In the genomic region with DNA sequence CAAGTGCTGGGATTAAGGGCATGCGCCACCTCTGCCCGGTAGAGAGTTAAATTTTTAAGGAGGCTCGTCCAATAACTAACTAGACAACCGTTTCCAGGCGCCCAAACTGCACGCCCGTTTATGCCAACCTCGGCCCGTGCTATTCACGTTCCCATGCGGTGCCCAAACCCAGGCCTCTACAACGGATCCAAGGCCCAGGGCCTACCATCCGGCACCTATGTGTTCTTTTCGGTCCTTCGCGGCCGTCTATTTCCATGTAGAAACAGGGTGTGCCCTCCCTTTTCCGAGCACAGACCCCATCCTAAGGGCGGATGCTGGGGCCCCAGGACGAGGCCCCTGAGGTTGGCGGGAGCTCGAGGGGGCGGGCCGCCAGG, we compare ENCODE assay signal across 8 mouse cellular contexts. TPM values are rescaled to one million over a fixed set of nuclear protein-coding genes. Genes with fewer than 3 reads are reported as not detected.
DNase-seq lines count a peak whose midpoint lies in the region; ATAC-seq and TF ChIP-seq lines count a peak whose summit lies in the region.

No protein-coding gene starts in this region.

- peak overlapping the region; percentile 77 for H3K9ac ChIP-seq in heart, embryonic 15.5 days
- H3K9ac ChIP-seq in MEL (ENCODE audit: control insufficient read depth, low read depth, low read length, poor library complexity, severe bottlenecking), result peak overlapping the region; percentile 95
- peak overlapping the region; percentile 85 for H3K9ac ChIP-seq in midbrain, embryonic 11.5 days (ENCODE audit: low read length)

- H3K36me3 ChIP-seq in heart, embryonic 15.5 days, result no peaks in the 10 kb centered on the region
- peaks cover 7 to 21% of the 10 kb centered on the region in 2 experiments for H3K36me3 ChIP-seq in MEL (ENCODE audit: control insufficient read depth in 1 of 2, insufficient read depth in 2 of 2, low read length in 2 of 2)
- H3K36me3 ChIP-seq in hindbrain, embryonic 10.5 days, result peaks cover 15% of the 10 kb centered on the region
- H3K36me3 ChIP-seq in midbrain, embryonic 11.5 days (ENCODE audit: control insufficient read depth, insufficient read depth, low read length), result no peaks in the 10 kb centered on the region

- peak overlapping the region; percentile 74 for H3K4me2 ChIP-seq in heart, embryonic 15.5 days
- H3K4me2 ChIP-seq in midbrain, embryonic 11.5 days, result peak overlapping the region; percentile 56

- TF ChIP-seq EP300 in MEL (IDR thresholded peaks at IDR 0.05; ENCODE audit: low read depth in 1 of 2, low read length in 2 of 2), result no peak

- ATAC-seq in heart, embryonic 15.5 days (replicated peaks; ENCODE audit: insufficient number of reproducible peaks, insufficient read depth, low FRiP score, low read depth), result no peak
- ATAC-seq in midbrain, embryonic 11.5 days (ENCODE audit: low FRiP score), result no peak

- no peaks in the 10 kb centered on the region for H3K27me3 ChIP-seq in heart, embryonic 15.5 days
- H3K27me3 ChIP-seq in MEL (ENCODE audit: control insufficient read depth in 1 of 2, insufficient read depth in 2 of 2, low read length in 2 of 2), result peaks cover 0 to 2% of the 10 kb centered on the region in 2 experiments; a peak in 3 of 4 replicates
- H3K27me3 ChIP-seq in hindbrain, embryonic 10.5 days (ENCODE audit: insufficient read depth, poor library complexity, severe bottlenecking), result no peaks in the 10 kb centered on the region
- no peaks in the 10 kb centered on the region for H3K27me3 ChIP-seq in midbrain, embryonic 11.5 days (ENCODE audit: control insufficient read depth, insufficient read depth, low read length)

- TF ChIP-seq POLR2A in MEL (IDR thresholded peaks at IDR 0.05; ENCODE audit: control insufficient read depth in 1 of 2, insufficient read depth in 1 of 2, low read depth in 1 of 2, low read length in 2 of 2, poor library complexity in 1 of 2), result peak; percentile 74 to 80

- peaks cover 18% of the 10 kb centered on the region for H3K4me1 ChIP-seq in heart, embryonic 15.5 days (replicated peaks)
- H3K4me1 ChIP-seq in MEL (ENCODE audit: control insufficient read depth in 1 of 2, insufficient read depth in 2 of 2, low read length in 2 of 2), result peaks cover 12 to 15% of the 10 kb centered on the region in 2 experiments
- H3K4me1 ChIP-seq in hindbrain, embryonic 10.5 days (replicated peaks), result peaks cover 31% of the 10 kb centered on the region
- peaks cover 7% of the 10 kb centered on the region; the same call in 1 of the 2 replicates for H3K4me1 ChIP-seq in midbrain, embryonic 11.5 days (ENCODE audit: control insufficient read depth, insufficient read depth, low read length)

- peak overlapping the region; percentile 93 for H3K4me3 ChIP-seq in heart, embryonic 15.5 days
- H3K4me3 ChIP-seq in MEL (ENCODE audit: control insufficient read depth in 1 of 2, insufficient read depth in 1 of 2, low read depth in 2 of 2, low read length in 2 of 2), result peak overlapping the region; percentile 73 to 74
- H3K4me3 ChIP-seq in hindbrain, embryonic 10.5 days, result peak overlapping the region; percentile 97
- peak overlapping the region; percentile 98 for H3K4me3 ChIP-seq in midbrain, embryonic 11.5 days (ENCODE audit: low read depth, low read length)

- no peak for DNase-seq in heart, adult 11 months
- DNase-seq in MEL (ENCODE audit: low read depth, low spot score), result no peak
- no peak for DNase-seq in hindbrain, embryonic 10.5 days (ENCODE audit: low spot score)
- no peak for DNase-seq in midbrain, embryonic 11.5 days (ENCODE audit: low spot score, missing footprints)
- DNase-seq in adrenal gland, postnatal 25 days, result no peak
- no peak for DNase-seq in left cerebral cortex, adult 18-20 months (ENCODE audit: low spot score in 2 of 2)
- no peak for DNase-seq in urinary bladder, adult 18-20 months (ENCODE audit: low spot score in 2 of 2)

- peak overlapping the region; percentile 94 for H3K27ac ChIP-seq in heart, embryonic 15.5 days
- H3K27ac ChIP-seq in MEL (ENCODE audit: control insufficient read depth, low read depth, low read length), result peak overlapping the region; percentile 85
- peak overlapping the region; percentile 100 for H3K27ac ChIP-seq in hindbrain, embryonic 10.5 days
- H3K27ac ChIP-seq in midbrain, embryonic 11.5 days (ENCODE audit: low read depth, low read length), result peak overlapping the region; percentile 87

- TF ChIP-seq CTCF in MEL (IDR thresholded peaks at IDR 0.05 in 2 of 3, conservative IDR thresholded peaks at IDR 0.05 in 1 of 3; ENCODE audit: control insufficient read depth in 1 of 3, insufficient read depth in 1 of 3, low read depth in 2 of 3, low read length in 3 of 3, poor library complexity in 1 of 3, severe bottlenecking in 1 of 3), result no peak

- TF ChIP-seq RAD21 in MEL (IDR thresholded peaks at IDR 0.05; ENCODE audit: low read depth, low read length), result no peak

- peaks cover 43% of the 10 kb centered on the region for H3K79me2 ChIP-seq in MEL (ENCODE audit: control insufficient read depth, insufficient read depth, low read length, poor library complexity)

- H3K9me3 ChIP-seq in heart, embryonic 15.5 days (replicated peaks), result no peaks in the 10 kb centered on the region
- H3K9me3 ChIP-seq in MEL (replicated peaks; ENCODE audit: insufficient read depth, low read length), result no peaks in the 10 kb centered on the region
- no peaks in the 10 kb centered on the region for H3K9me3 ChIP-seq in hindbrain, embryonic 10.5 days
- H3K9me3 ChIP-seq in midbrain, embryonic 11.5 days (ENCODE audit: control insufficient read depth, low read length), result no peaks in the 10 kb centered on the region

- WGBS in heart, embryonic 15.5 days, result 2% methylated on average over 21 of the region's 24 CpGs
- WGBS in hindbrain, embryonic 10.5 days, result 1% methylated on average over 24 of the region's 24 CpGs
- under 1% methylated on average over 23 of the region's 24 CpGs for WGBS in midbrain, embryonic 11.5 days

TF ChIP-seq in MEL, 35 proteins besides CTCF, POLR2A, EP300 and RAD21:
- TF ChIP-seq TBP (IDR thresholded peaks at IDR 0.05; ENCODE audit: low read depth, low read length) (peak; percentile 18; the same call in 1 of the 2 replicates), UBTF (IDR thresholded peaks at IDR 0.05; ENCODE audit: borderline replicate concordance, insufficient read depth, low read depth, low read length) (no peak), MYC (IDR thresholded peaks at IDR 0.05; ENCODE audit: low read depth, low read length) (peak; percentile 20; the same call in 1 of the 2 replicates), E2F4 (IDR thresholded peaks at IDR 0.05; ENCODE audit: borderline replicate concordance, low read depth, low read length) (no peak), SIN3A (IDR thresholded peaks at IDR 0.05; ENCODE audit: low read length) (peak; percentile 74), MXI1 (IDR thresholded peaks at IDR 0.05; ENCODE audit: low read depth, low read length) (peak; percentile 14; the same call in 1 of the 2 replicates), NELFE (IDR thresholded peaks at IDR 0.05; ENCODE audit: low read depth, low read length) (peak; percentile 78)

RNA-seq across cellular contexts. Expression of a gene that starts 0.8 kb away (rescaled TPM):
- polyA plus RNA-seq in heart, embryonic 15.5 days (2015; fragmentation: Nextera tagmentation; extraction: Ambion mirVana), result 46.0 and 58.0 TPM in 2 replicates
- total RNA-seq in MEL (2012; rRNA removed), result 119 and 143 TPM in 2 replicates
- polyA plus RNA-seq in MEL (2012; ENCODE audit: insufficient read depth in 1 of 2, insufficient read length in 2 of 2, low read depth in 1 of 2, low replicate concordance in 2 of 2, missing spikeins in 1 of 2), result 100 to 1,000 TPM in 1 of 2 experiments, 10 to 100 TPM in 1; 95.0 to 276 TPM
- 101 and 125 TPM in 2 replicates for polyA plus RNA-seq in hindbrain, embryonic 10.5 days (2016; fragmentation: Nextera tagmentation; extraction: Ambion mirVana)
- 171 and 184 TPM in 2 replicates for polyA plus RNA-seq in midbrain, embryonic 11.5 days (2014; fragmentation: Nextera tagmentation; extraction: Ambion mirVana)
- total RNA-seq in adrenal gland, postnatal 25 days (2021), result 75.0 and 75.3 TPM in 2 replicates
- 10 to 100 TPM; 60.9 to 65.2 TPM for total RNA-seq in left cerebral cortex, adult 18-20 months (2021)

RNA-seq across cellular contexts. Expression of a gene that starts 51.7 kb away (rescaled TPM):
- 12.1 and 14.5 TPM in 2 replicates for polyA plus RNA-seq in heart, embryonic 15.5 days (2015; fragmentation: Nextera tagmentation; extraction: Ambion mirVana)
- 30.4 and 36.8 TPM in 2 replicates for total RNA-seq in MEL (2012; rRNA removed)
- 10 to 100 TPM; 34.9 to 36.6 TPM for polyA plus RNA-seq in MEL (2012; ENCODE audit: insufficient read depth in 1 of 2, insufficient read length in 2 of 2, low read depth in 1 of 2, low replicate concordance in 2 of 2, missing spikeins in 1 of 2)
- polyA plus RNA-seq in hindbrain, embryonic 10.5 days (2016; fragmentation: Nextera tagmentation; extraction: Ambion mirVana), result 18.6 and 21.3 TPM in 2 replicates
- polyA plus RNA-seq in midbrain, embryonic 11.5 days (2014; fragmentation: Nextera tagmentation; extraction: Ambion mirVana), result 31.7 and 34.3 TPM in 2 replicates
- 67.5 and 72.9 TPM in 2 replicates for total RNA-seq in adrenal gland, postnatal 25 days (2021)
- total RNA-seq in left cerebral cortex, adult 18-20 months (2021), result 10 to 100 TPM; 84.5 to 92.5 TPM
